Mouse (Mus musculus) cerebellum, postnatal 25 days (tissue): ENCODE data around the gene Lrrc45.
"Not testable (repeated sequence)": the region's sequence is repeated elsewhere in the genome, so short reads cannot be mapped to it uniquely, and the experiment has no call there.

Experiments
- DNase-seq, 2 experiments: peaks; one replicate each; pipeline ENCODE4 v3.0.0; 2021; ENCODE audit warnings: mixed read lengths in 2 of 2

Lrrc45 gene

DNA sequence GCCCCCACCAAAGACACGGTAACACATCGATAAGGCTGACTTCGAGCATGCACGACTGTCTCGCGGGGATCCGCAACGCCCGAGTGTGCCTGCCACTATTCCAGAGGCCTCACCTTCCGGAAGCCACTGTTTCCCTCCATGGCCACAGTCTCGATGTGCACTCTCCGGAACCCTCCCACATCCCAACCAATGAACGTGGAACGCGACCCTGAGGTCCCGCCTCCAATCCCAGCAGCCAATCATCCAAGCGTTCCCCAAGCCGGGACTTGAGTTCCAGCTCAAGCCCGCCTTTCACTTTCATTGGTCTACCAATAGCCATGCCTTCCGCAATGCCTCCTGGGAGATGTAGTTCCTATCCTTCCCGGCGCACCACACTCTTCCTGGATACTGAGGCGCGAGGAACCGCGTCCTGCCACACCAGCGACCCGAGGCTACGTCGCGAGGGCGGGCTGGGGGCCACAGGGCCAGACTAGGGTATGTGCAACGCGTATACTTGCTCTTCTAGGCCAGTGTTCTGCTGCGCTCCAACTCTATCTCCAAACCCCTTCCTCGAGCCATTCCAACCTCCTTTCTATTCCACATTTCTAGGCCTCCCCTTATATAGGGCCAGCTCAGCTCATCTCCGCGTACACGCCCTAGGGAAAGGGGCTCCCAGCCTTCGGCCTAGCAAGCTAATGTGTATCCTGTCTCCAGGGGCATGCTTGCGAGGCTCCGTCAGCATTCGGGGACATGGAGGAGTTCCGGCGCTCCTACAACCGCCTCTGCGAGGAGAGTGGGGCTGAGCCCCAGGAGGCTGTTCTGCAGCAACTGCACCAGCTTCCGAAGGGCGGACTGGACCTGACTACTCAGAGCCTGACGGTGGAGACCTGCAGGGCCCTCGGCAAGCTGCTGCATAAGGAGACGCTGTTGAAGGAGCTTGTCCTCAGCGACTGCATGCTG is at the start of gene Lrrc45, which contains the start of gene Cenpx:
Gene Lrrc45, plus strand, starts transcription at position 346 of the 939 bp plus-strand sequence.
Gene Cenpx, minus strand, starts transcription at position 159 of the 939 bp plus-strand sequence.
- peak; percentile 96 for DNase-seq

DNA sequence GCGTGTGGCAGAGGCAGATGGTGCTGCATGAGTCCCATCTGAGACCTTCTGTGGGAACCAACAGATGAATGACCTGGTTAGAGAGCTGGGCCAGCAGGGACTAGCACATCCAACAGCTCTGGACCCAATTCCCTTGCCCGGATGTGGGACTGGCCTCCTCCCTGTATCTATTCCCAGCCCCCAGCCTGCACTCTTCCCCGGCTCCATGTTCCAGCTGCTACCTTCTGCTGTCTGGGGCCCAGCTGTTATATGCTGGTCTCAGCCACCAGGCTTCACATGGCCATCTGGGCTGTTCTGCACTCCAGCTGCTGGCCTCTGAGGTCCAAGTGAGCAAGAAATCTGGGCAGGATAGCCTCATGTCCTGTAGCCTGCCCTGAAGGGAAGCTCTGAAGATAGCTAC is 48.3 kb upstream of the Lrrc45 start:
- DNase-seq: no peak

DNA sequence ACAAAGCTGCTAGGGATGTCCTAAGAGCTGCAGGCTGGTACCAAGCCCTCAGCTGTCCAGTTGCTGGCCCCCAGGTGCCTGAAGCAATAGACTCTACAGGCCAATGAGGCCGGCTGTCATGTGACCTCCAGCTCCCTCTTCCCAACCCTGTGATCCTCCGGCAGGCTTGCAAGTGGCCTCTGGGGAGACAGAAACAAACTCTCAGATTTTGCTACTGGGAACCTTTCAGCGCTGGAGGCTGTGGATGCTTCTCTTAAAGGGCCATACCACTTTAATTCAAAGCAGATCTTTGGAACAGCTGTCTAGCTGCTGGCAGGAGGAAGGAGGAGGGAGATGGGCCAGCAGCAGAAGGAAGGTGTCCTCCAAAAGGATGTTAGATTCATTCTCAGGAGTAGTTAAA is 47.1 kb upstream of the Lrrc45 start:
- DNase-seq: no peak

DNA sequence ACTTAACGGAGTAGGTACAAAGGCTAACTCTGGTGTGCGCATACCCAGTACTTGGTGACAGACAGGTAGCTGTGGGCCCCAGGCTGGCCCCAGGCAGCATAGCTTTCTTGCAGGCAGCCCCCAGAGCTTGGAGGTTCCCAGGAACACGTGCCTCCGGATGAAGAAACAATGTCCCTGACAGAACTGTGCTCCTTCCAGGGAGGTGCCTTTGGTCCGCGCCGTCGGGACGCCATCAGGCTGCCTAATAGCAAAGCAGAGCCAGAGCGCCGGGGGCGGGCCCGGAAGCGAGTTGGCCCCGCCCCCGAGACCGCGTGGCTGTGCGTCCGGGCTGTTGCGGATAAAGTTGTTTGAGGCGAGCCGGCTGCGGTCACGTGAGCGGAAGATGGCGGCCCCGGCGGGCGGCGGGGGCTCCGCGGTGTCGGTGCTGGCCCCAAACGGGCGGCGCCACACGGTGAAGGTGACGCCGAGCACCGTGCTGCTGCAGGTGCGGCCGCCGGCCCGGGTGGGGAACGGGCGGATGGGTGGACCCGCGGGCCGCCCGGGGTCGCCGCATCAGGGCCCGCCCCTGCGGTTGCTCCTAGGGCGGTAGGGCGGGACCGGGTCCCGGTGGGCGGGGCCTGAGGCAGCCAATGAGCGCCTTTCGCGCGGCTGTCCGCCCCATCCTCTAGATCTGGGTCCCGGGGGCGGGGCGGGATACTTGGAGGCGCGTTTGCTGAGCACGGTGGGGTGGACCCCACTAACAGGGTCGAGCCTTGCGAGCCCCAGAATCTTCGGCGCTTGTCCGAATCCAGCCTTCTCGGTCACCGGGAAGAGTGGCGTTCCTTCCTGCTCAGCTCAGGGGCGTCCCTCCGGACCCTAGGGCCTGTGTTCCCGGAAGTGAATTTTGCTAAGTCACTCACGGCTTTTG is 40.8 kb upstream of the Lrrc45 start, which contains the start of gene Aspscr1:
Gene Aspscr1, plus strand, starts transcription at position 287 of the 907 bp plus-strand sequence.
- peak; percentile 94 to 97 for DNase-seq

DNA sequence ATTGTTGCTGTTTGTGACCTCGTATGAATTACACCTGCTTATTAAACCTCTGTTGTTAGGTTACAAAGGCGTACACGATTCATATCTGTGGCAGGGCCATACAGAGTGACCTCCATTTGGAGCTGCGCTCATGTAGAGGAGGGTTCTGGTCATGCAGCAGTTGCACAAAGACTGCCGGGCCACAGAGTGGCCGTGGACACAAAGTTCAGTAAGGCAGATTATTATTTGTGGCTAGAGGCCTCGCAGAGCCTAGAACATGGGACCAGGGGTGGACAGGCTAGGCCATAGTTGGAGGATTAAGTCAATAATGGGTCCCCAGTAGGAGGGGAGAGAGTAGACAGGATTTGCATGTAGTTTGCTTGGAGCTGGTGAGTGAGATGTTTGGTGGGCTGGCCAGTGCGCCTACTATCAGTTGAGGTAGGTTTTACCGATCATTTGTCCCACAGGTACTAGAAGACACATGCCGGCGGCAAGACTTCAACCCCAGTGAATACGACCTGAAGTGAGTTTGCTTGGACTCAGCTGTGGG is 40.1 kb upstream of the Lrrc45 start:
- no peak for DNase-seq

DNA sequence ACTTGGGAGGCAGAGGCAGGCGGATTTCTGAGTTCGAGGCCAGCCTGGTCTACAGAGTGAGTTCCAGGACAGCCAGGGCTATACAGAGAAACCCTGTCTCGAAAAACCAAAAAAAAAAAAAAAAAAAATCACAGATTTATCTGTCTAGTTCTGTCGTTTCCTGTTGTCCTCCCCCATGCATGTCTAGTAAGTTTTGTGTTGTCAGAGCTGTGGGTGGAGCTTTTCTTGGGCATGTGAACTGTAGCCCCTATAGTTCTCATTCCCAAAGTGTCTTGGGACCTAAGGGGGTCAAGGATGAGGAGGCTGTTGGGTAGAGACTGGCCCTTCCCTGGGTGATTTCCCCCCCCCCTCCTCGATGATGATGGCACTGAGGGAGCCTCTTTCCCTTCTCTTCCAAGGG is 37.9 kb upstream of the Lrrc45 start:
- not testable (repeated sequence) for DNase-seq

DNA sequence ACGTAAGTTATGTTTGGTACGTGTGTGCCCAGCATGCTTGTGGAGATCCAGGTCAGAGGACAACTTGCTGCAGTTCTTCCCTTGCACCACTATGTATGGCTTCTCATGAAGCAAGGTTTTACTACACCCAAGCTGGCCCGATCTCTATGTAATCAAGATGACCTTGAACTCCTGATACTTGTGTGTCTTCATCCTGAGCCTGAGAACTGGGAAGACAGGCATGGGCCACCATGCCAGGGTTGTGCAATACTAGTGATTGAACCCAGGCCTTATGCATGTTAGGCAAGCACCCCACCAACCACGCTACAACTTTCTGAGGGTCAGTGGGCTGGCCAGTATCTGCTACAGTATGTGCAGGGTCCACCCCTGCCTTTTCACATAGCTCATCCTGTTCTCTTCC is 36.8 kb upstream of the Lrrc45 start:
- DNase-seq: no peak

DNA sequence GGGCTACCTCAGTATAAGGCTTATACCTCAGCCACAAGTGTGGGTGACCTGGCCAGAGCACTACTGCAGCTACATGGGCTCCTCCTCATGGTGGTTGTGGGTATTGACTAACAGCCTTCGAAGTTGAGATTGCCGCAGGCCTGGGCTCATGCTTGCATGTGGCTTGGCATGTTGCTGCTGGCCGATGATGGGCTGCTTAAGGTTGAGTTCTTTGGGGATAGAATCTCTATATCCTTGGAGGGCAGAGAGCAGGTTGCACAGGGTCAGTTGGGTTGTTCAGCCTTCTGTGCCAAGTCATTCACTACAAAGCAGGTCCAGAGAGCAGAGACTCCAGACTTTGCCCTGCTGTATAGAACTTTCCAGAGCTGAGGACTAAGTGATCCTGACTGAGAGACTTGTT is 33.8 kb upstream of the Lrrc45 start:
- peak in 1 of 2 experiments; percentile 36 for DNase-seq

DNA sequence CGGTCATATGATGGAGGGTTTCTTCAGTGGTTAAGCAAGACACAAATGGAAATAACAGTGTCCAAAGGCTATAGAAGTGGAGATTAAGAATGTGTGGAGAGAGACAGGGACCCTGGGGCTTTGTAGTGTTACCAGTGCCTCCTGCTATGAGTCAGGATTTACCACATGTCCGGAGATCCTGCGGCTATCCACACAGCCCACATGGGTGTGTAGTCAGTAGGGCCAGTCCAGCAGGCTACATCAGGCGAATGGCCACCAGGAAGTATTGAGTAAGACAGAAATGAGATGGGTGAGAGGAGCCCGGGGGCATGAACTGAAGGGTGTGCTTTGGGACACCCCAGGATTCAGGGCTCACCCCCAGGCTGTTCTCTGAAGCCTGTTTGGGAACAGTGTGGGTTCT is 31.0 kb upstream of the Lrrc45 start:
- no peak for DNase-seq

DNA sequence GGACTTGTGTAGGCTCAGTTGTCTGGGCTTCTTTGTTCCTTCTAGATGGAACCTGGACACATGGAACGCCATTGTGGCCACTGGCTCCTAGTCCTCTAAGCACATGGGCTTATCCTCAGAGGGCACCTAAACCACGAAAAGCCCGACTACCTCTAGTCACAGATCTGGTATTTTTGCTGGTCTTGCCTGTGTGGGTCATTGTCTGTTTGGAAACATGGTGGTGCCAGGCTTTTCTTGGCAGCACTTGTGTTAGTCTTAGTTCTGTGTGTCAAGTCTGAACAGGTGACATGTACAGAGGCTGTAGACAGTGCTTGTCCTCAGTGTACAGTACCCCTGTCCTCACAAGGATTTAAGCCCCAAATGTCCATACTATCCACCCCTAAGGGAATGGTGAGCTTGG is 30.2 kb upstream of the Lrrc45 start:
- no peak for DNase-seq

DNA sequence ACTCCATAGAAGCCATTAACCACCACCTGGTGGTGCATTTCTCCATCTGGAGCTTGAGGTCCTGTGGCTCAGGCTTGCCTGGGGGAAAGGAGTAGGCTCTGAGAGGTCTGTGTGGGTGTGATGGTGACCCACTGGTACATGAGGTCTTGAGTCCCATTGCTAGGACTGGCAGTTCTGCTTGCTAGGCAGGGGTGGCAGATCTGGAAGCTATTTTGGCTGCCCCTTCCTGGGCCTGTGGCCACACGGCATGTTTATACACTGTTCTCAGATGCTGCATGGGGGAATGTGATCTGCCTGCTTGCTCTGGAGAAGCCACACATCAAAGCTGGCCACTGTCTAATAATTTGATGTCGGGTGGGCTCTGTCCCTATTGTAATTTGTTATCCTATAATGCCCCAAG is 29.6 kb upstream of the Lrrc45 start:
- no peak for DNase-seq

DNA sequence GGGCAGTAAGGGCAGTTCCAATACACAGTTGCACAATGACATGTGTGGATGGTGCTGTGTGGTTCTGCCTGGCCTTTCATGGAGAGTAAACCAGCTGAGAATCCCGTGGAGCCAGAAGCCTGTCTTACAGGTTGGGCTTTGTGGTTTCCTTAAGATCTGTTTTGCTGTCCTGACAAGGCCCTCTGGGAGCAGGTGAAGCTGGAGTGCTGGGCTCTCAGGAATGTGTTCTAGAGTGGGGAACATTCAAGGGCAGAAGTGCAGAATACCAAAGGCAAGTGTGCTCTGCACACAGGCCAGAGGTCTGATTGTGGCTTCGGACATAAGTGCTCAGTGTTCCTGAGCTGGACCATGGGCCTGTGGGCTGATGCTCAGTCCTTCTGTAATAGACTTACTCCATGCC is 29.1 kb upstream of the Lrrc45 start:
- DNase-seq: no peak

DNA sequence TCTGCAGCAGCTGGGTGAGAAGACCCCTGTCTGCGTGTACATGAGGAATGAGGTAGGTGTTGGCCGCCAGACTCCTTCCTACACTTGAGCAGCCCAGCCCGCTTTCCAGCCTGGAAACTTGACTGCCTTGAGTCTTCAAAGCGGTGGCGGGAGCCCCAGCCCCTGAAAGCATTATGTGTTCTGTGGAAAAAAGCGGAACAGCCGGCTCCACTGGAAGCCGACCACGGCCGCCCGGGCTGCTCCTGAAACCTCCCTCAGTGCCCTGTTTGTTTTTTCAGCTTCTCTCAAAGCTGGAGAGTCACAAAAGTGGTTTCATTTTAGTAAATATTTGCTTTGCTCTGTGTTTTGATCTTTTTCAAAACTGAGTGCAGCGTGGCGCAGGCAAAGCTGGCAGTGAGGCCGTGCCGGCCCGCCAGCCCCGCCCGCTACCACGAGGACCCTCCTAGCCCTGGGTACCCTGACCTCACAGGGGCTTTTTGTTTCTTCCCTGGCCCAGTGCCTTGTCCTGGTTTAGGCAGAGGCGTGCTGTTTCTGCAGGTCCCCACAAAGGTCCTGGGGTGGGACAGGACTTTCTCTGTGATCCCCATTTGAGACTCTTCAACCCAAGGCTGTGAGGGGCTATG is 27.0 kb upstream of the Lrrc45 start:
- no peak for DNase-seq

DNA sequence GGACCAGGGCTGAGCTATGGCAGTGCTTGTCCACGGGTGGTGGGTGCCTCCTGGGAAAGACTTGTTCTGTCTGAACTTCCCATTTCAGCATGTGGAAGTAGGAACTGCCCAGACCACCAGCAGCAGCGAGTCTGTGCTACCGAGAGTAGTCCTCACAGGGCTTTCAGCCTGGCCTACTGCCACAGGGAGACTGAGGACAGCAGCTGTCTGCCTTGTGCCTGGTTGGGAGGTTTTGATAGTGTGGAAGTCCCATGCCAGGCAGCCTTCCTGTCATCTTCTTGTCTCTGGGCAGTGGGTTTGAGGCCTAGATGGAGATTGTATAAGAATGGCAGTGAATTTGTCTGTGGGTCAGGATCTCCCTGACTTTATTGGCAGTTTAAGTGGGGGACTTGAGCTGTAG is 24.4 kb upstream of the Lrrc45 start:
- DNase-seq: no peak

DNA sequence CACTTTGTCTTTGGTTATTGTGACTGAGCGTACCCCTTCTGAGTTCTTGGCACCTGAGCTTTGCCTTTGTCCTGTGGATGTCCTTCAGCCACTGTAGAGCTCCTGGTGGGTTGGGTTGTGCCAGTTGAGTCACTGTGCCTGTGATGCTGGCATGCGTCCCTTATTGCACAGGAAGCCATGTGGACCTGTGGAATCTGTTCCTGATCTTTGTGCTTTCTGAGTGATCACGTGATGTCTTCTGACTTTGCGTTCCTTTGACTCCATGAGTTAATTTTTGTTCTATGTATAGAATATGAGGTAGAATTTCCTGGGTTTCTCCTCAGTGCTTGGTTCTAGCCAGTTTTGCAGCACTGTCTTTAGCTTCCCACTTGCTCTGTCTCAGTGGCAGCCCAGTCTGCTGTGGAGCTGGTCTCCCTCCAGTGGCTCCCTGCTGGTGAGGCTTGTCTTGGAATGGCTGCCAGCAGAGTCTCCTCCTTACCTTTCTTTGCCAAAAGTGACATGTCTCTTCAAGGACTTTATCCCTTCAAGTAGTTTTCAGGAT is 21.2 kb upstream of the Lrrc45 start:
- peak in 1 of 2 experiments; percentile 31 for DNase-seq

DNA sequence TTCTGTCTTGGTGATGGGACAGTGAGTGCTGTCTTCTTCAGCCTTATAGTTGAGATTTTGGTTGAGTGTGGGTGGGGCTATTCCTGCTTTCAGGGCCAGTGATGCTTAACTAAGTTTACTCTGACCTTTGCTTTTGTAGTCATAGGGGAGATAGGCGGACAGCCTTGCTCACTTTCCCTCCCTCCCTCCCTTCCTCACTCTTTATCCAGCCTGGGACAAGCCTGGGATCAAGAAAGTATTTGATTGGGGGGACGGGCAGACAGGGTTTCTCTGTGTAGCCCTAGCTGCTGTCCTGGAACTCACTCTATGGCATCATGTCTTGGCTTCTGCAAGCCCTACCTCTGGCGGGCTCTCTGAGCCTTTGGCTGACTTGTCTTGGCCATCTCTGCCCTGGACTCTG is 20.3 kb upstream of the Lrrc45 start:
- no peak for DNase-seq

DNA sequence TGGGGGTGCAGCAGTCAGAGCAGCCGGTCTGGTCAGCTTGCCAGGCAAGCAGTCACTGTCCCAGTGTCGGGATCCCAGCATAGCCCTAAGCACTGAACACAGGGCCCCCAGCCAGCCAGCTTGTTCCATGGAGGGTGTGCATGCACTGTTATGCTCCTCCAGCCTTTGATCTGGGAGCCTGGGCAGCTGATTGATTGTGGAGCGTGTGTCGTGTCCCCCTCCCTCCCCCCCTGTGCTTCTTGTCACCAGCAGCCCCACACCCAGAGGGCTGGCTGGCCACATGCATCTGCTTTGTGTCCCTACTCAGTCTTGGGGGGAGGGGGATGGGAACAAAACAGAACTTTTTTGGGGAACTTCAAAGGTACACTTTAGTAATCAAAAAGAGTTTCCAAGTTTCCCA is 18.5 kb upstream of the Lrrc45 start:
- no peak for DNase-seq

DNA sequence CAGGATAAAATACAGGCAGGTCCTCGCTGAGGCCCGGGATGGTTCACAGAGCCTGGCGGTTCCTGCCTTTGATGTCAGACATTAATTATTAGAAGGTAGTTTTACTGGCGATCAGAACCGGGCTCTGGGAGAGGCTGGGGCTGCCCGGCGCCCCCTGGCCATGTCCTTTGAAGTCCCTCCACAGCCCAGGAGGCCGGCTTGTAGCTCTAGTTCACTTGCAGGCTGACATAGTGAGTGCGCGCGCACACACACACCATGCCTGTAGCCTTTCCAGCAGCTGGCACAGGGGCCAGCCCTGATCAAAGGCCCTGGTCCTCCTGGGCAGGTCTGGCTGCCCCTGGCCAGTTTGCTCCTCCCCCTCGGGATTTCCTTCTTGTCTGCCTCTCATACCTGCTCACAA is 18.1 kb upstream of the Lrrc45 start:
- no peak for DNase-seq

DNA sequence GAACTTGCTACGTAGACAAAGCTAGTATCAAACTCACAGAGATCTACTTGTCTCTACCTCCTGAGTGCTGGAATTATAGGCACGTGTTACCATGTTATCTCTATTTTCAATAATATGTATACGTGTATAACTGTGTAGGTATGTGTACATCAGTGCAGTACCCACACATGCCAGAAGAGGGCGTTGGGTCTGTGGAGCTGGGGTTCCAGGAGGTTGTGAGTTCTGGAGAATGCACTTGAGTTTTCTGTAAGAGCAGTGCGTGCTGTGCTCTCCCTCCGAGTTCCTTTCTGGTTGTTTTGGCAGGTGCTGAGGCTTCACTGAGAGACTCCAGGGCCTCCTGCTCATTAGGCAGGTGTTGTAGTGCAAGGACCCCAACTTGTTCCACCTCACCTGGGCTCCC is 17.2 kb upstream of the Lrrc45 start:
- no peak for DNase-seq

DNA sequence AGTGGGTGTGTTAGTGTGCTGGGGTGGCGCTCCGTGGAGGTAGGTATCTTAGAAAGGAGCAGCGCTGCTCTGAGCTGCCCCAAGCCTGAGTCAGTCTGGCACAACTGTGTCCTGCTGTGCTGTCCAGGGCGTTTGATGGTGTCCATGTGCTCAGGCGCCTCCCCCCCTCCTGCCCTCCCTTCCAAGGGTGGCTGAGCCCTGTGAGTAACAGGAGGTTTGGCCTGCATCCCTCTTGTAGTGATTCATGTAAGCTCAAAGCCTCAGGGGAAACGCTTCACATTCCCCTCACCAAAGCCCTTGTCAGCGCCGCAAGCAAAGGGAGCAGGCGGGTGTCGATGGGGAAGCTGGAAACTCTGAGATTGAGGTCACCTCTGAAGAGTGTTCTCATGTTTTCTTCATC is 16.0 kb upstream of the Lrrc45 start:
- no peak for DNase-seq

DNA sequence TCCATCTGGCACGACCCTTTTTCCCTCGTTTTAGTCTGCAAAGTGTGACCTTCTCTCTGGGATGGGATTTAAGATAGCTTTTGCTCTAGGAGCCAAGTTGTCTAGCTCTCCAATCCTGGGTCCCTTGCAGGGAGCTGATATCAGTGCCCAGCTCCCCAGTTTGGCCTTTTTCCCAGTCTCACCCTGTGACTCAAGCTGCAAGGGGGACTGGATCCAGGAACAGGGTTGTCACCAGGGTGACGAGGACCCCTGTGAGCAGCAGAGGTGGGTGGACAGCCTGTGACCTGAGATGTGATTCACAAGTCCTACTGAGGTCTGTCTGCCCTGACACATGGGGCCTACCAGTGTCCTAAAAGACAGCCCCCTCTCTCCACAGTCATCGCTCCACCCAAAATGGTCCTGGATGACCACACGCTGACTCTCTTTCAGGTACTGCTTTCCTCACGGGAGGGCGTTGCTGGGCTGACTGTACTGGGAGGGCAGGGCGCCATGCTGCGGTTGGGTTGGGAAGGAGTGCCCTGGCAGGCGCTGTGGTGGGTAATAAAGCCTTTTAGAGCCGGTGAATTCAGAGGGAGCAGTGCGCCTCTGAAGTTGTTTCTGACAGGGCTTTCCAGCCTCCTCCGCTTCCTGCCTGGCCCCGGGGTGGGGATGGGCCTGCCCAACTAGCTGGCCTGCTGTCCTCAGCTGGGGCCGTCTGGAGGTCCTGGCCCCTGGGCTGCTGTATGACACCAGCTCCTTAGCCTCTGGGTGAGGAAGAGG is 9.8 kb upstream of the Lrrc45 start:
- no peak for DNase-seq
